Mouse (Mus musculus): ENCODE measurements around the gene Sgms1.

GRCm38 (mm10) chr19:32309346-32309745, 80.2 kb downstream of the Sgms1 start:
- TF ChIP-seq POLR2A (IDR thresholded peaks at IDR 0.05; ENCODE audit: insufficient read length, low read depth) (no peak), TCF12 (IDR thresholded peaks at IDR 0.05; ENCODE audit: insufficient read depth, poor library complexity, severe bottlenecking) (peak; percentile 74), E2F4 (IDR thresholded peaks at IDR 0.05; ENCODE audit: insufficient read depth) (no peak), MAX (IDR thresholded peaks at IDR 0.05; ENCODE audit: low read depth) (no peak), USF1 (IDR thresholded peaks at IDR 0.05; ENCODE audit: low read depth) (no peak)

Data from myocyte (in vitro differentiated cells).